Mouse (Mus musculus): ENCODE measurements around the gene Mob3a.
"Not testable (repeated sequence)": the region's sequence is repeated elsewhere in the genome, so short reads cannot be mapped to it uniquely, and the experiment has no call there.

Mob3a gene

DNA sequence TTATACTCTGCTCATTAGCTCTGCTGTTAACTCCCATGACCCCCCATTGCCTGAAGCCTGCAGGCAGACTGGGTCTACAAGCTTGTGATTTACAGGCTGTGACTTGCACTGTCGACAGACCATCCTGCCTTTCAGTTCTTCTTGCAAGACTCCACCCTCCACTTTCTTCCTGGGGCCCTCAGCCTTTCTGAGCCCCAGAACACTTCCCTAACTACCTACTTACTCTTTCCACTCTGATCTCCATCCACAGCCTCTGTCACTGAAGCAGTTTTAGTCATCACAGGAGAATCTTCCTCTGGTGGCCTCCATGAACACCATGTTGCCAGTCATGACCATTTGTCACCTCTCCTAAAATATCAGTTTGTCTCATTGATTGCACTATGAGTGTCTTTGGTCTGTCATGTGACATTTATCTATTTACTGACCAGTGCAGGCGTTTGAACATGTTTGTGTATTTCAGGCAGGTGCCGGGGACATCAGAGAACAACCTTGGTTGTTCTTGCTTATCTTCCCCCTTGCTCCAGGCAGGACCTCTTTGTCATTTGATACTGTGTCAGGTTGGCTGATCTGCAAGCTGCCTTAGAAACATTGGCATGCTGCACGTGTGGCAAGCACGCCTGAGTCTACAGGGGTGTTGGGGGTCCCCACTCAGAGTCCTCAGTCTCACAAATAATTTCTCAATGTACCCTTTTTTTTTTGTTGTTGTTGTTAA is 38.1 kb downstream of the Mob3a start:
- peak in 1 of 2 experiments; percentile 32 for DNase-seq (ENCODE audit: low spot score in 2 of 2)

- DNase-seq (ENCODE audit: low spot score in 2 of 2), result peak; percentile 67 to 88
Measured at GRCm38 (mm10) chr10:80661149-80661548, 40.6 kb downstream of the Mob3a start.

GRCm38 (mm10) chr10:80659213-80659612 is 42.6 kb downstream of the Mob3a start:
- DNase-seq (ENCODE audit: low spot score in 2 of 2), result peak; percentile 77 to 90

DNA sequence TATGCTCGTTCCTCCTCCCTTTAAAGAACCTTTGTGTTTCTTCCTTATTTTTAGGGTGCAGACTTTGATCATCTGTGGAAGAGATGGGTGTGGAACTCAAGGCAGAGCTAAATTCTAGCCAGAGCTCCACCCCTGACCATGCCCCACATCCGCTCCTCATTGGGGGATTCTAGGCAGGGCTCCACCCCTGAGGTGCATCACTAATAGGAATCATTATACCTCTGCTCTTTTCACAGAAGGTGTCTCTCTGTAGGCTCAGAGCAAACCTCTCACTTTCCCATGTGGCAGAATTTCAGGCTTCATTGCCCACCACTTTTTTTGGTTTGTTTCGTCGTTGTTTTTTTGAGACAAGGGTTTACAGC is 43.0 kb downstream of the Mob3a start:
- DNase-seq (ENCODE audit: low spot score in 2 of 2), result peak in 1 of 2 experiments; percentile 53

- no peak for DNase-seq (ENCODE audit: low spot score in 2 of 2)
Measured at GRCm38 (mm10) chr10:80658194-80658840, 43.5 kb downstream of the Mob3a start.

GRCm38 (mm10) chr10:80656863-80657623 is 44.7 kb downstream of the Mob3a start, which contains the start of gene Btbd2:
Btbd2 (minus strand) TSS chr10:80657071.
- peak in 1 of 2 experiments; percentile 70 for DNase-seq (ENCODE audit: low spot score in 2 of 2)

DNA sequence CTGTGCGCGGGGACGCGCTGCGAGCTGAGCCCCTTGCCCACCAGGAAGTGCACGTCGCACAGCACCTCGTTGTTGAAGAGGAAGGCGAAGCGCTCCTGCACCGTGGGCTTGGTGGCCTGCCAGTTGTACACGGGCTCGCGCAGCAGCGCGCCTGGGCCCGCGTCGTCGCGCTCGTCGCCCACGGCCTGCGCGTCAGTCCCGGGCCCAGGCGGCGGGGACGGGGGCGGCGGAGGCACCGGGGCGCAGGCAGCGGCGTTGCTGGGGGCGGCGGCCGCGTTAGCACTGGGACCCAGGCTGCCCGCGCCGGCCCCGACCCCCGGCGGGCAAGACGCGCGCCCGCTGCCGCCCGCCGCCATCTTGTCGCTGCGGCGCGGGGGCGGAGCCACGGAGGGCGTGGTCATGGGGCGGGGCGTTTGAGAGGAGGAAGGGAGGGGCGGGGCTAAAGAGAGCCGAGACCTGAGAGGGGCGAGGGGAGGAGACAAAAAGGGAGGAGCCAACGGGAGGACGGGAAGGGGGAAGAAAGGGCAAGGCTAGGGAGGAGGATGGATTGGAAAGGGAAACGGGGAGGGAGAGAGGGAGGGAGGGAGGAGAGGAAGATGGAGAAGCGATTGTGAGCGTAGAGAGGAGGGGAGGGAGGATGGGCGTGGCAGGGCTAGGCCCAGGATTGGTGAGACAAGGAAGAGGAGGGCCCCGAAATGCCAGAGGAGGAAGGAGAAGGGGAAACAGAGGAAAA is 45.5 kb downstream of the Mob3a start:
- peak; percentile 97 to 99 for DNase-seq (ENCODE audit: low spot score in 2 of 2)

- DNase-seq (ENCODE audit: low spot score in 2 of 2), result no peak
Measured at GRCm38 (mm10) chr10:80655406-80656129, 46.2 kb downstream of the Mob3a start.

DNA sequence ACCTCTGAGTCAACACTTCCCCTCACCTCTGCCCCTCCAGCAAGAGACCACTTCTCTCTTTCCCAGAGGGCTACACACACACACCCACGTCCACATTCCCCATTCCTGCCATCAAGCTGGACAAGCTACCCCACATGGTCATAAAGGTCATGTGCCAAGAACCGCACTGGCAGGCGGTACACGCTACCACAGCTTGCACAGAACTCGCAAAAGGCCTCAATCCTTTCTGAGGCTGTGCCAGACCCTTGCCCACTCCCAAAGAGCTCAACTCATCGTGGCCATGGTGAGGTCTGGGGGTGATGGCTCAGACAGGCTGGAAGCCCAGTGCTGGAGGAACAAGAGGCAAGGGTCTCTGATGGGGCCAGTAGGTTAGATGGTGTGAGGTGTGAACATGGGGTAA is 46.9 kb downstream of the Mob3a start:
- no peak for DNase-seq (ENCODE audit: low spot score in 2 of 2)

DNA sequence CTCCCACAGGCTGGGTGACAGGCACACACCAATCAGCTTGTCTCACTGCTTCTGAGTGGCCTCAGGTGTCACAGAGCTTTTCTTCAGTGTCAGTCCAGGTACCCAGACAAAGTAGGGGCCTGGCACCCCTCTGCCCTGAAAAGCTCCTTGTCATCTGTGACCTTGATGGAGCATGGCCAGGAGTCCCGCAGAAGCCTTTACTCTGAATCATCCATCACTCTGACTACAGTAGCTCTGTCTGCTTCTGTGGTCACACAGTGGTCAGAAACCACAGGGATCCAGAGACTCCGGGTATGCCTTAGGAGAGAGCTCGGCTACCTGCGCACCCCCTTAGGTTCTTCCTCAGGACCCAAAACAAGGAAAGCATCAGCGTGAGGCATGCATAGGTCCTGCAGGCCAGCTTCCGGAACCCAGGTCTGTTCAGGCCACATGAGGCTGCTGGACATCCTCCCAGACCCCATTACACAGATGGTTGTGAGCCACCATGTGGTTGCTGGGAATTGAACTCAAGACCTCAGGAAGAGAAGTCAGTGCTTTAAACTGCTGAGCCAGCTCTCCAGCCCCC is 48.5 kb downstream of the Mob3a start:
- no peak for DNase-seq (ENCODE audit: low spot score in 2 of 2)

- no peak for DNase-seq (ENCODE audit: low spot score in 2 of 2)
Measured at GRCm38 (mm10) chr10:80650392-80650791, 51.4 kb downstream of the Mob3a start.

DNA sequence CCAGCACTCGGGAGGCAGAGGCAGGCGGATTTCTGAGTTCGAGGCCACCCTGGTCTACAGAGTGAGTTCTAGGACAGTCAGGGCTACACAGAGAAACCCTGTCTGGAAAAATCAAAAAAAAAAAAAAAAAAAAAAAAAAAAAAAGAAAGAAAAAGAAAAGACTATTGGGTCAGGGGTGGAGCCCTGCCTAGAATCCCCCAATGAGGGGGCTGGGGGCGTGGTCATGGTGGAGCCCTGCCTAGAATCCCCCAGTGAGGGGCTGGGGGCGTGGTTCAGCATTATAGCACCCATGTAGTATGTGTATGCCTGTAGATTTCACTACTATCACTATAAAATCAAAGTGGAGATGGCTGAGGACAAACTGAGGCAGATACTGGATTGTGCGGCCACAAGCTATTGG is 51.9 kb downstream of the Mob3a start:
- DNase-seq (ENCODE audit: low spot score in 2 of 2), result not testable (repeated sequence)

DNA sequence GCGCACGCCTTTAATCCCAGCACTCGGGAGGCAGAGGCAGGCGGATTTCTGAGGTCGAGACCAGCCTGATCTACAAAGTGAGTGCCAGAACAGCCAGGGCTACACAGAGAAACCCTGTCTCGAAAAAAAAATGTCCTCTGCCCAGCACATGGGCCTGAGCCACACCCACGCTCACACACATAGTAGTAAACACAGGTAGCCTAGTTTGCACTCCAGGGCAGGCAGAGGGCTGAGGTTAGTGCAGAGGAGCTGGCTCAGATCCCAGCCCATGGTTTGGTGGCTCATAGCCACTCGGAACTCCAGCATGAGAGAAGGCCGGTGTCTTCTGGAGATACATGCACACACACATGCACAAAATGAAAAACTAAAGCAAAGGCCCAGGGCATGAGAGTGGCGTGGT is 54.8 kb downstream of the Mob3a start:
- no peak for DNase-seq (ENCODE audit: low spot score in 2 of 2)

DNA sequence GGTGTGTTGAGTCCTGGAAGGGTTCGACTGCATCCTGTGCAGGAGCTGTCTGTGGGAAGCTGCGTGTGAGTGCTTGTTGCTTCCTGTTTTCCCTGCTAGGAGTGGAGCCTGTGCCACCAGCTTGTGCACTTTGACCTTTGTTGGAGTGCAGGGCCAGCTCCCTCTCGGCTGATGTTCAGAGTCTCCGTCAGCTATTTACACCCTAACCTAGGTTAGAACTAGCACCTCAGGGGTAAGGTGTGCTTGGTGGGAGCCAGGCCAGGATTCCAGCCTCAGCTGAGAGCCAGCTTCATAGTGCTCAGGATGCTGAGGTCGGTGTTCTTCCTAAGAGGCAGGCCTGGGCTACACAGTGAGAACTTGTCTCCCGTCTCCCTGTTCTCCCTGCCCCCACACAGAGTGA is 66.4 kb downstream of the Mob3a start:
- DNase-seq (ENCODE audit: low spot score in 2 of 2), result no peak
